Mouse (Mus musculus) thymus, postnatal 25 days (tissue): ENCODE data around the gene Ctf2.
"Not testable (repeated sequence)": the region's sequence is repeated elsewhere in the genome, so short reads cannot be mapped to it uniquely, and the experiment has no call there.

Experiments used
- DNase-seq: peaks from one replicate; pipeline ENCODE4 v3.0.0; 2022

Ctf2 gene

DNA sequence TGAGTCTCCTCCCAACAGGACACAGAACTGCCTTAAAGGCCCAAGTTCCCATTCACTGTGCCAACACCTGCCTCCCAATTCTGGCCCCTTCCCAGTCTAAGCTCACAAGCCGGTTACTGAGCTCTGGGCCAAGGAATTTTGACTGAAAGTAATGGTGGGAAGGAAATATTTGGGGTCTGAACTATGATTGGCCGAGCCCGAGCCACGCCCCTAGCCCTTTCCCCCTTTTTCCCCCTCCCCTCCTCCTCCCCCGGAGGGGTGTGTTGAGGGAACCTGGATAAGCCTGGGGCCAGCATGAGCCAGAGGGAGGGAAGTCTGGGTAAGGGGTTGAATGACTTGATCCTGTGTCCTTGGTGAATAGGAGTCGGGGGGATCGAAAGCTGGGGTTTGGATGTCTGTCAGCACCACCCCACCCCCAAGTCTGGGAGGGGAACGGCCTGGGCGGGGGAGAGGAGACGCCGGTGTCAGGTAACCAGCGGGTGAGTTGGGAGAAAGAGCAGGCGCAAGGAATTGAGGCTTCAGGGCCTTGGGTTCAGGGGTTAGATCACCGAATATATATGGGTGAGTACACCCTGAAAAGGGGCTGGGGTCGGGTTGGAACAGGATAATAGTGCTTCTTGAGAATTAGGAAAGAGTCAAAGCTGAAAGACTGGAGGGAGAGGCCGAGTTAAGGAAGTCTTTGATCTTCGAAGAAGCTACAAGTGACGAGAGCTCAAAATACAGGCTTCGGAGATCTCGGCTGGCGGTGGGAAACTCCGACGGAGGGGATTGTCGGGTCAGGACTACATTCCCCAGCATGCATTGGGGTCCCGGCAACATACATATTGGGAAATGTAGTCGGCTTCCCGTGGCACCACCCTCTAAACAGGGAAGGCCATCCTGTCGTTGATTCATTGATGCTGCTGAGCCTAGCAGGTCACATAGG, 19.2 kb downstream of the Ctf2 start, which contains the start of gene Ctf1:
Ctf1 (plus strand) TSS at position 276 of the 925 bp plus-strand sequence.
- peak; percentile 74 for DNase-seq

GRCm38 (mm10) chr7:127711456-127711855, 20.5 kb downstream of the Ctf2 start:
- no peak for DNase-seq

GRCm38 (mm10) chr7:127711031-127711430, 20.9 kb downstream of the Ctf2 start:
- no peak for DNase-seq

GRCm38 (mm10) chr7:127709261-127709979, 22.5 kb downstream of the Ctf2 start:
- no peak for DNase-seq

- peak; percentile 86 for DNase-seq
Observed at GRCm38 (mm10) chr7:127708207-127709078, 23.5 kb downstream of the Ctf2 start, which contains the start of gene Bcl7c. Bcl7c (minus strand) TSS chr7:127708933.

- no peak for DNase-seq
Observed at GRCm38 (mm10) chr7:127707957-127708206, 24.1 kb downstream of the Ctf2 start.

GRCm38 (mm10) chr7:127707045-127707956, 24.7 kb downstream of the Ctf2 start:
- DNase-seq: peak; percentile 38

GRCm38 (mm10) chr7:127705706-127706105, 26.3 kb downstream of the Ctf2 start:
- DNase-seq: no peak

DNA sequence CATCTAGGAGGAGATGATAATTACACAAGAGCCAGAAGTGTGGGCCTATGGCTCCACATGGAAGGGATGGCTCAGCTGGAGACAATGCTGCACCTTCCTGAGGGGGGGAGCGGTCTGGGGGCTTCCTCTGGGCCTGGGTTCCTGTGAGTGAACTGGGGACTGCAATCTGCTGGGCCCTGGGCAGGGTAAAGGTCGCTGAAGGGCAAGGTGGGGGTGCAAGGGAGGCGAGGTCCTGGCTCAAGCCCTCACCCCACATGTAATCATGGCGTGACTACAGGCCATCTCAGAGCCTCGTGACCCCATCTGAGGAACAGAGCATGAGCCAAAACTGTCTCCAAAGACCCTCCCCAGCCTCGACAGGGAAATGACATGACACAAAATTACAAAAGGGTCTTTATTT, 27.4 kb downstream of the Ctf2 start:
- DNase-seq: no peak

DNA sequence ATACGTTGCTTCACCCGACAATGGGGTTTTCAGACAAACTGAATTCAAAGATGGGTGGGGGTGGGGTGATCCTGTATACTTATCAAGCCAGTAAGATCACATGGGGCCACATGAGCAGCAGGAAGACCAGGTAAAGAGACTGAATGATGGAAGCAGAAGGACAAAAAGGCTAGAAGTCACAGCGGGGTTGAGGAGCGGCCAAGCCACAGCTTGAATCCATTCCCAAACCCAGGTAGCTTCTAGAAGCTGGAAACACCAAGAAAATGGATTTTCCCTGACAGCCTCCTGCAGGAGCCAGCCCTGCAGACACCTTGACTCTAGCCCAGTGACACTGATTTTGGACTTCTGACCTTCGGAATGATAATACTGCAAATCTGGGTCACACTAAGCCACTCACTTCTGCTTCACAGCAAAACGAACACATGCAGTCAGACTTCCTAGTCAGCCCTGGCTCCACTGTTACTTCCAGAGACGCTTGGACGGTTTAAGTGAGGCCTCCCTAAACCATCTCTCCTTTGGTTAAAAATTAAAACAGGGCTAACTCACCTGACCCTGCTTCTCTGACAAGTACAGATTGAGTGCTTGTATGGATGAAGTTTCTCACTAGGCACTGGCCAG, 28.3 kb downstream of the Ctf2 start:
- no peak for DNase-seq

- no peak for DNase-seq
Observed at GRCm38 (mm10) chr7:127700712-127701331, 31.1 kb downstream of the Ctf2 start.

- no peak for DNase-seq
Observed at GRCm38 (mm10) chr7:127698986-127699385, 33.0 kb downstream of the Ctf2 start.

DNA sequence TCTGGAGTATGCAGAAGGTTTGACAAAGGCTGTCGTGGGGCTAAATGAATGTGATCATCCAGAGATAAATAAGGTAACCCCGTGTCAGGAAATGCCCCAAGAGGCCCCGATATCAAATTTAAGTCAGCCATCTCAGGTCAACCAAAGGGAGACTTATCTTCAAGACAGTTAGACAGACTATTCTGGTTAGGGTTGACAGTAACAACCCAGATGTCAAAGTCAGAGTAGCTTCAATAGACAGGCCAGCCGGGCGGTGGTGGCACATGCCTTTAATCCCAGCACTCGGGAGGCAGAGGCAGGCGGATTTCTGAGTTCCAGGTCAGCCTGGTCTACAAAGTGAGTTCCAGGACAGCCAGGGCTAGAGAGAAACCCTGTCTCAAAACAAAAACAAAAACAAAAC, 38.2 kb downstream of the Ctf2 start:
- not testable (repeated sequence) for DNase-seq

DNA sequence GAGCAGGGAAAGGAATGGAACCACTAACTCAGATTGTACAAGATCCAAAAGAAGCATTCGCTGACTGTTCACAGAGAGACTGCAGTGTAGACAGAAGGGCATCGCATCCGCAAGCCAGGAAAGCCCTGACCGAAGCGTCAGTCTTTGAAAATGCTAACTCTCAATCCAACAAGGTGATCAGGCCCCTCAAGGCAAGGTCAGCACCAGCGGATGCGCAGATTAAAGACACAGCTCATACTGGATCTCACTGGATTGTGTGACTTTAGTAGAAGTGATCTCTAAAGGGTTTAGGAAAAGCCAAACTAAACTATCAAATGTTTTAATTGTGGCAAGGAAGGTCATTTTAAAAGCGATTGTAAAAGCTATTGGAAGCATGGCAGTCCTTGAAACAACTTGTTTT, 38.7 kb downstream of the Ctf2 start:
- no peak for DNase-seq

GRCm38 (mm10) chr7:127691221-127691989, 40.6 kb downstream of the Ctf2 start:
- no peak for DNase-seq

- no peak for DNase-seq
Observed at GRCm38 (mm10) chr7:127689626-127690280, 42.2 kb downstream of the Ctf2 start.

GRCm38 (mm10) chr7:127688935-127689334, 43.0 kb downstream of the Ctf2 start:
- no peak for DNase-seq

- DNase-seq: no peak
Observed at GRCm38 (mm10) chr7:127686740-127687449, 45.1 kb downstream of the Ctf2 start.
